In genomic region chr5:128810006-128810405, GRCm38 (mm10) we compare ENCODE assay signal across 10 mouse cellular contexts.
DNase-seq lines count a peak whose midpoint lies in the region; ATAC-seq lines count a peak whose summit lies in the region.
"Had no signal": no experiment of that assay in that cellular context is flagged by ENCODE, and none has a peak within 500 bp of the region (broad histone marks: within the 10 kb centered on the region; RNA-seq: fewer than 3 reads in every experiment).

No protein-coding gene starts in this region.

- H3K27me3 ChIP-seq in forebrain, embryonic 16.5 days (replicated peaks; ENCODE audit: control insufficient read depth, insufficient read depth, low read length), result no peaks in the 10 kb centered on the region
- H3K27me3 ChIP-seq in neural tube, embryonic 15.5 days (replicated peaks), result no peaks in the 10 kb centered on the region
- no peaks in the 10 kb centered on the region for H3K27me3 ChIP-seq in intestine, embryonic 16.5 days (replicated peaks; ENCODE audit: control insufficient read depth, insufficient read depth, low read length)

- ATAC-seq in forebrain, embryonic 16.5 days, result no peak
- no peak for ATAC-seq in neural tube, embryonic 15.5 days (ENCODE audit: low FRiP score)
- ATAC-seq in intestine, embryonic 16.5 days, result no peak

- no peak overlapping the region for H3K4me2 ChIP-seq in forebrain, embryonic 16.5 days (ENCODE audit: low read length)
- H3K4me2 ChIP-seq in neural tube, embryonic 15.5 days, result no peak overlapping the region
- H3K4me2 ChIP-seq in intestine, embryonic 16.5 days (ENCODE audit: low read depth, low read length), result no peak overlapping the region
- H3K4me2 ChIP-seq: limb, embryonic 12.5 days had no signal

- H3K9ac ChIP-seq in forebrain, embryonic 16.5 days (replicated peaks; ENCODE audit: low read depth, low read length), result no peak overlapping the region
- no peak overlapping the region for H3K9ac ChIP-seq in neural tube, embryonic 15.5 days (replicated peaks)
- H3K9ac ChIP-seq in intestine, embryonic 16.5 days (ENCODE audit: low read depth, low read length), result no peak overlapping the region
- H3K9ac ChIP-seq: limb, embryonic 12.5 days had no signal

- H3K36me3 ChIP-seq in forebrain, embryonic 16.5 days (ENCODE audit: control insufficient read depth, insufficient read depth), result no peaks in the 10 kb centered on the region
- no peaks in the 10 kb centered on the region; the same call in 1 of the 2 replicates for H3K36me3 ChIP-seq in neural tube, embryonic 15.5 days
- H3K36me3 ChIP-seq in intestine, embryonic 16.5 days (ENCODE audit: control insufficient read depth, insufficient read depth, low read length), result no peaks in the 10 kb centered on the region
- H3K36me3 ChIP-seq: limb, embryonic 12.5 days had no signal

- peak; percentile 15 for DNase-seq in adrenal gland, postnatal 14 days
- DNase-seq in adrenal gland, postnatal 10 days, result no peak
- DNase-seq in layer of hippocampus, adult 9-10 months (ENCODE audit: low spot score), result peak; percentile 67
- no peak for DNase-seq in thymus, postnatal 14 days
- DNase-seq in heart, adult 18-20 months, result no peak

- peak overlapping the region; percentile 21; the same call in 1 of the 2 replicates for H3K27ac ChIP-seq in forebrain, embryonic 16.5 days (ENCODE audit: low read length)
- H3K27ac ChIP-seq in neural tube, embryonic 15.5 days (replicated peaks), result peak overlapping the region; percentile 56; the same call in 1 of the 2 replicates
- no peak overlapping the region for H3K27ac ChIP-seq in intestine, embryonic 16.5 days (ENCODE audit: low read length)
- H3K27ac ChIP-seq: limb, embryonic 12.5 days had no signal

- H3K4me3 ChIP-seq in forebrain, embryonic 16.5 days (replicated peaks; ENCODE audit: low read length), result no peak overlapping the region
- H3K4me3 ChIP-seq in neural tube, embryonic 15.5 days (replicated peaks), result no peak overlapping the region
- H3K4me3 ChIP-seq in intestine, embryonic 16.5 days (ENCODE audit: low read length), result no peak overlapping the region
- H3K4me3 ChIP-seq: limb, embryonic 12.5 days; myocyte had no signal

- H3K4me1 ChIP-seq in forebrain, embryonic 16.5 days (replicated peaks; ENCODE audit: control insufficient read depth, insufficient read depth, low read length), result peaks cover 33% of the 10 kb centered on the region
- H3K4me1 ChIP-seq in neural tube, embryonic 15.5 days, result peaks cover 55% of the 10 kb centered on the region
- no peaks in the 10 kb centered on the region for H3K4me1 ChIP-seq in intestine, embryonic 16.5 days (ENCODE audit: control insufficient read depth, insufficient read depth, low read length)
- H3K4me1 ChIP-seq: limb, embryonic 12.5 days had no signal

- 33% methylated on average over 12 of the region's 12 CpGs for WGBS in forebrain, embryonic 16.5 days
- 39% methylated on average over 12 of the region's 12 CpGs for WGBS in neural tube, embryonic 15.5 days
- 51% methylated on average over 12 of the region's 12 CpGs for WGBS in intestine, embryonic 16.5 days

- H3K9me3 ChIP-seq in forebrain, embryonic 16.5 days (ENCODE audit: control insufficient read depth, low read length), result peaks cover 2% of the 10 kb centered on the region; the same call in 1 of the 2 replicates
- no peaks in the 10 kb centered on the region for H3K9me3 ChIP-seq in neural tube, embryonic 15.5 days (replicated peaks)
- no peaks in the 10 kb centered on the region for H3K9me3 ChIP-seq in intestine, embryonic 16.5 days (ENCODE audit: control insufficient read depth, low read length)

Comparison
In these comparisons a context has a peak if more than half of its experiments do, and no peak if none do; other contexts are left out.
1. DNase-seq: peak in adrenal gland, postnatal 14 days (single experiment) and layer of hippocampus, adult 9-10 months (single experiment); none in adrenal gland, postnatal 10 days (single experiment), thymus, postnatal 14 days (single experiment) and heart, adult 18-20 months (0 of 2).